Mouse (Mus musculus) heart, adult 2 months (tissue): Measurements from ENCODE around the gene Gabbr1.

Experiments
- CTCF ChIP-seq: fragments of 200-600 bp; IDR thresholded peaks from 2 replicates; pipeline ENCODE4 v1.8.1; 2022; ENCODE audit warnings: antibody characterized with exemption, mild to moderate bottlenecking, moderate library complexity
- EP300 ChIP-seq: fragments of 200-500 bp; IDR thresholded peaks from 2 replicates; pipeline ENCODE4 v1.6.1; 2011; ENCODE audit warnings: low read depth, low read length, control low read depth; ENCODE audit not compliant: insufficient read depth
- POLR2A ChIP-seq: fragments of 200-500 bp; IDR thresholded peaks from 2 replicates; pipeline ENCODE4 v1.6.1; 2011; ENCODE audit warnings: mild to moderate bottlenecking, low read depth, low read length, control low read depth; ENCODE audit not compliant: insufficient read depth

DNA sequence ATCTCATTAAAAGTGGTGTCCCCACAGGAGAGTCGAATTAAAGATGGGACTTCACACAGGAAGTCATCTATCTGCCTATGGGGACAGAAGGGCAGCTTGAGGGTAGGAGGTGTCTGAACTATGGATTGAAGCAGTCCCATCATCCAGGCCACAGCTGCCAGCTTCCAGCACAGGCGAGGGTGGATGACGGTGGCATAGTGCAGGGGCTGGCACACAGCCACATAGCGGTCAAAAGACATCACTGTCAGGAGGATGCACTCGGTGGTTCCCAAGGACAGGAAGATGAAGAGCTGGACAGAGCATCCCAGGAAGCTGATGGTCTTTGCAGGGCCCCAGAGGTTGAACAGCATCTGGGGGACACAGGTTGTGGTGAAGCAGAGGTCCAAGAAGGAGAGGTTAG is 47.5 kb downstream of the Gabbr1 start:
- no peak for TF ChIP-seq POLR2A
- TF ChIP-seq CTCF = no peak
- TF ChIP-seq EP300 = no peak
